Mouse (Mus musculus) urinary bladder, adult 18-20 months (tissue): Measurements from ENCODE around the gene Wwc2.

Experiments
- DNase-seq, 2 experiments: peaks; one replicate each; pipeline ENCODE4 v3.0.0; 2022; ENCODE audit warnings: low spot score in 2 of 2, mixed read lengths in 2 of 2

The Wwc2 gene

GRCm38 (mm10) chr8:47905256-47905655 lies 85.5 kb downstream of the Wwc2 start:
- no peak for DNase-seq

GRCm38 (mm10) chr8:47904004-47904403 lies 86.7 kb downstream of the Wwc2 start:
- no peak for DNase-seq

GRCm38 (mm10) chr8:47902704-47903103 lies 88.0 kb downstream of the Wwc2 start:
- no peak for DNase-seq

- no peak for DNase-seq
Observed at GRCm38 (mm10) chr8:47900361-47900760, 90.4 kb downstream of the Wwc2 start.

- no peak for DNase-seq
Observed at GRCm38 (mm10) chr8:47899891-47900290, 90.8 kb downstream of the Wwc2 start.

- no peak for DNase-seq
Observed at GRCm38 (mm10) chr8:47892419-47892818, 98.3 kb downstream of the Wwc2 start.

- DNase-seq: no peak
Observed at GRCm38 (mm10) chr8:47891641-47892040, 99.1 kb downstream of the Wwc2 start.

- DNase-seq: no peak
Observed at GRCm38 (mm10) chr8:47890814-47891210, 99.9 kb downstream of the Wwc2 start.

GRCm38 (mm10) chr8:47889936-47890813 lies 100.5 kb downstream of the Wwc2 start:
- no peak for DNase-seq

- no peak for DNase-seq
Observed at GRCm38 (mm10) chr8:47888841-47889570, 101.7 kb downstream of the Wwc2 start.

GRCm38 (mm10) chr8:47884306-47884705 lies 106.4 kb downstream of the Wwc2 start:
- DNase-seq: no peak

GRCm38 (mm10) chr8:47883739-47884138 lies 107.0 kb downstream of the Wwc2 start:
- no peak for DNase-seq

- no peak for DNase-seq
Observed at GRCm38 (mm10) chr8:47878516-47878915, 112.2 kb downstream of the Wwc2 start.

- no peak for DNase-seq
Observed at GRCm38 (mm10) chr8:47875865-47876264, 114.9 kb downstream of the Wwc2 start.

- DNase-seq: no peak
Observed at GRCm38 (mm10) chr8:47874497-47875178, 116.1 kb downstream of the Wwc2 start.

- DNase-seq: no peak
Observed at GRCm38 (mm10) chr8:47872361-47873107, 118.2 kb downstream of the Wwc2 start.

- peak; percentile 64 to 84 for DNase-seq
Observed at GRCm38 (mm10) chr8:47867067-47867466, 123.7 kb downstream of the Wwc2 start.

GRCm38 (mm10) chr8:47866568-47866967 lies 124.2 kb downstream of the Wwc2 start:
- DNase-seq: no peak

GRCm38 (mm10) chr8:47859259-47859658 lies 131.5 kb downstream of the Wwc2 start:
- DNase-seq: no peak

- no peak for DNase-seq
Observed at GRCm38 (mm10) chr8:47853356-47853755, 137.4 kb downstream of the Wwc2 start.

GRCm38 (mm10) chr8:47852737-47853136 lies 138.0 kb downstream of the Wwc2 start:
- DNase-seq: no peak
